Mouse (Mus musculus) bone marrow macrophage, adult 2 months (primary cell): ENCODE data around the gene Tcf25. TPM values are rescaled to one million over a fixed set of nuclear protein-coding genes. Genes with fewer than 3 reads are reported as not detected.

Source experiments
- H3K27ac ChIP-seq: 2 replicates; pipeline ENCODE4 v1.5.1; 2012; ENCODE audit warnings: low read depth, low read length; ENCODE audit not compliant: insufficient read depth
- H3K4me1 ChIP-seq: 2 replicates; pipeline ENCODE4 v1.6.1; 2012; ENCODE audit warnings: low read length; ENCODE audit not compliant: control insufficient read depth, insufficient read depth
- H3K4me3 ChIP-seq: 2 replicates; pipeline ENCODE4 v1.5.1; 2012; ENCODE audit warnings: mild to moderate bottlenecking, low read length, moderate library complexity; ENCODE audit not compliant: insufficient read depth
- CTCF ChIP-seq: IDR thresholded peaks from 2 replicates; pipeline ENCODE4 v1.5.1; 2012; ENCODE audit warnings: low read depth, mild to moderate bottlenecking, low read length, moderate library complexity
- POLR2A ChIP-seq: IDR thresholded peaks from 2 replicates; pipeline ENCODE4 v1.6.1; 2012; ENCODE audit warnings: mild to moderate bottlenecking, low read depth, low read length, borderline replicate concordance
- polyA plus RNA-seq: library from polyadenylated mRNA; stranded (reverse); fragments of >200 nt; gene quantifications from 2 replicates; pipeline ENCODE4 v1.2.4, GENCODE M21; 2012; ENCODE audit not compliant: missing spikeins, insufficient read depth, insufficient read length

Gene Tcf25
- polyA plus RNA-seq, result 218 and 244 TPM in 2 replicates

- Histone ChIP-seq H3K4me1 (peaks cover 8% of the 10 kb centered on the region; the same call in 1 of the 2 replicates), H3K27ac (peak within 1 kb of the TSS; percentile 93), H3K4me3 (peak within 1 kb of the TSS; percentile 94)
- TF ChIP-seq POLR2A (no peak), CTCF (no peak)
Measured at GRCm38 (mm10) chr8:123373403-123374238, at the start of gene Tcf25. Gene Tcf25, plus strand, starts transcription at chr8:123373753.

- no peak overlapping the region for H3K27ac ChIP-seq
- no peak overlapping the region for H3K4me3 ChIP-seq
- H3K4me1 ChIP-seq, result peaks cover 2% of the 10 kb centered on the region; the same call in 1 of the 2 replicates
- no peak for TF ChIP-seq POLR2A
Measured at GRCm38 (mm10) chr8:123328552-123328951, 45.0 kb upstream of the Tcf25 start.

- H3K4me1 ChIP-seq, result peaks cover 2% of the 10 kb centered on the region; the same call in 1 of the 2 replicates
Measured at GRCm38 (mm10) chr8:123329350-123329749, 44.2 kb upstream of the Tcf25 start.

GRCm38 (mm10) chr8:123329961-123330360, 43.6 kb upstream of the Tcf25 start:
- Histone ChIP-seq H3K4me3 (no peak overlapping the region), H3K27ac (no peak overlapping the region), H3K4me1 (peaks cover 2% of the 10 kb centered on the region; the same call in 1 of the 2 replicates)
- TF ChIP-seq POLR2A (no peak), CTCF (no peak)

More at GRCm38 (mm10) chr8:123329350-123329749, 44.2 kb upstream of the Tcf25 start:
- Histone ChIP-seq H3K27ac (no peak overlapping the region), H3K4me3 (no peak overlapping the region)
- no peak for TF ChIP-seq POLR2A
- TF ChIP-seq CTCF, result no peak

GRCm38 (mm10) chr8:123330701-123331100, 42.9 kb upstream of the Tcf25 start:
- H3K4me1 ChIP-seq, result peaks cover 2% of the 10 kb centered on the region; the same call in 1 of the 2 replicates
- TF ChIP-seq POLR2A, result no peak
- TF ChIP-seq CTCF, result no peak
- H3K27ac ChIP-seq, result no peak overlapping the region
- H3K4me3 ChIP-seq, result no peak overlapping the region

- H3K4me1 ChIP-seq, result peaks cover 2% of the 10 kb centered on the region; the same call in 1 of the 2 replicates
- H3K4me3 ChIP-seq, result no peak overlapping the region
- no peak for TF ChIP-seq CTCF
- no peak for TF ChIP-seq POLR2A
- H3K27ac ChIP-seq, result no peak overlapping the region
Measured at GRCm38 (mm10) chr8:123331301-123331700, 42.3 kb upstream of the Tcf25 start.

GRCm38 (mm10) chr8:123331810-123332209, 41.7 kb upstream of the Tcf25 start:
- no peak overlapping the region for H3K4me3 ChIP-seq
- no peak for TF ChIP-seq POLR2A
- H3K27ac ChIP-seq, result no peak overlapping the region
- H3K4me1 ChIP-seq, result peaks cover 2% of the 10 kb centered on the region; the same call in 1 of the 2 replicates

GRCm38 (mm10) chr8:123332262-123333090, 41.1 kb upstream of the Tcf25 start, which contains the start of gene Spire2:
Gene Spire2, plus strand, starts transcription at chr8:123332713.
- peaks cover 2% of the 10 kb centered on the region; the same call in 1 of the 2 replicates for H3K4me1 ChIP-seq
- no peak within 1 kb of the TSS for H3K27ac ChIP-seq
- no peak for TF ChIP-seq CTCF
- peak within 1 kb of the TSS; percentile 56 for H3K4me3 ChIP-seq

- H3K4me3 ChIP-seq, result peak overlapping the region; percentile 56
- TF ChIP-seq CTCF (no peak), POLR2A (no peak)
- peaks cover 2% of the 10 kb centered on the region; the same call in 1 of the 2 replicates for H3K4me1 ChIP-seq
- no peak overlapping the region for H3K27ac ChIP-seq
Measured at GRCm38 (mm10) chr8:123333091-123333587, 40.4 kb upstream of the Tcf25 start.
